Mouse (Mus musculus) gastrocnemius, postnatal 25 days (tissue): ENCODE results near the gene Foxp4. TPM values are rescaled to one million over a fixed set of nuclear protein-coding genes. Genes with fewer than 3 reads are reported as not detected.
A peak's percentile ranks its signal among the peaks of the same experiment; 100 is the strongest.

Source experiments
- DNase-seq: peaks from one replicate; pipeline ENCODE4 v3.0.0; 2022
- total RNA-seq, 2 experiments: library from RNA; stranded (reverse); gene quantifications; 1 replicate in 1 of 2; 2 replicates in 1 of 2; pipeline ENCODE4 v1.2.3; 2021

Foxp4 gene
- total RNA-seq, 2 experiments from 2014 or later: 6.4 to 7.6 TPM

- DNase-seq: peak; percentile 62
These were observed 26.3 kb downstream of the Foxp4 start for GRCm38 (mm10) chr17:47897956-47898752.

GRCm38 (mm10) chr17:47889727-47890126 is 34.7 kb downstream of the Foxp4 start:
- no peak for DNase-seq

- no peak for DNase-seq
These were observed 35.2 kb downstream of the Foxp4 start for GRCm38 (mm10) chr17:47889267-47889666.

GRCm38 (mm10) chr17:47888641-47889040 is 35.8 kb downstream of the Foxp4 start:
- DNase-seq: no peak

GRCm38 (mm10) chr17:47888155-47888455 is 36.3 kb downstream of the Foxp4 start:
- DNase-seq: no peak

- peak; percentile 17 for DNase-seq
These were observed 36.9 kb downstream of the Foxp4 start for GRCm38 (mm10) chr17:47887381-47888154.

GRCm38 (mm10) chr17:47883099-47883498 is 41.3 kb downstream of the Foxp4 start:
- DNase-seq: no peak

- no peak for DNase-seq
These were observed 43.1 kb downstream of the Foxp4 start for GRCm38 (mm10) chr17:47881330-47881729.

GRCm38 (mm10) chr17:47879207-47879606 is 45.2 kb downstream of the Foxp4 start:
- DNase-seq: no peak

GRCm38 (mm10) chr17:47878378-47879089 is 45.9 kb downstream of the Foxp4 start:
- DNase-seq: peak; percentile 50

- DNase-seq: no peak
These were observed 46.6 kb downstream of the Foxp4 start for GRCm38 (mm10) chr17:47877715-47878377.

GRCm38 (mm10) chr17:47876776-47877714 is 47.4 kb downstream of the Foxp4 start:
- DNase-seq: no peak

- DNase-seq: peak; percentile 75
These were observed 51.1 kb downstream of the Foxp4 start for GRCm38 (mm10) chr17:47873341-47873791.

GRCm38 (mm10) chr17:47872311-47873011 is 52.0 kb downstream of the Foxp4 start:
- DNase-seq: no peak

- no peak for DNase-seq
These were observed 54.6 kb downstream of the Foxp4 start for GRCm38 (mm10) chr17:47869874-47870273.

- DNase-seq: no peak
These were observed 58.4 kb downstream of the Foxp4 start for GRCm38 (mm10) chr17:47866037-47866436.

GRCm38 (mm10) chr17:47864496-47864895 is 59.9 kb downstream of the Foxp4 start:
- peak; percentile 73 for DNase-seq

- DNase-seq: no peak
These were observed 61.0 kb downstream of the Foxp4 start for GRCm38 (mm10) chr17:47863437-47863836.

GRCm38 (mm10) chr17:47863023-47863422 is 61.4 kb downstream of the Foxp4 start:
- no peak for DNase-seq

GRCm38 (mm10) chr17:47855544-47855943 is 68.9 kb downstream of the Foxp4 start:
- no peak for DNase-seq
